Mouse (Mus musculus): ENCODE measurements at regions not wholly inside any gene's neighbourhood (a gene's known extent, or its start where the extent isn't known, plus 50 kb on each side); places are given as distances from the start of the nearest gene placed in this dataset.

DNA sequence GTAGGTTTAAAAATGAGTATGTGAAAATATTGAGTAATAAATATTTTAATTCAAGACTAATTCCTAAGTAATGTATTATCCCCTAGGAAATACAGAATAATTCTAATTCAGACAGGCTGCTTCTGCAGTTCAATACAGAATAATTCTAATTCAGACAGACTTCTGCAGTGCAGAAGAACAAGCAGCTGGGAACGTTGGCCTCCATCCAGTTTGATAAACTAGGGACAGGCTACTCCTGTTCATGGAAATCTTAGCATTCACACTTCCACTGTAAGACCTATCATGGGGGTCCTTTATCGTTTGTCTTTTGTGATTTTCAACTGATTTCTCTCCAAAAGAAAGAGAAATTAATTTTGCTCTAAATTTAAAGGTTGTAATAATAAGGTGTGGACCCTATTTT lies 319.2 kb downstream of the Kctd12 start:
- no peak for TF ChIP-seq CTCF (IDR thresholded peaks at IDR 0.05; ENCODE audit: control insufficient read depth, insufficient read depth, insufficient replicate concordance, low read depth, low read length)
- no peak for TF ChIP-seq POLR2A (IDR thresholded peaks at IDR 0.05; ENCODE audit: control insufficient read depth, low read depth, low read length)
